Mouse (Mus musculus) thymus, adult 2 months (tissue): Measurements from ENCODE around the gene Slc10a7. TPM values are rescaled to one million over a fixed set of nuclear protein-coding genes. Genes with fewer than 3 reads are reported as not detected.

Source experiments
- DNase-seq: peaks from one replicate; pipeline ENCODE4 v3.0.0; 2021
- H3K27ac ChIP-seq: fragments of 200-500 bp; 2 replicates; pipeline ENCODE4 v1.5.1; 2012; ENCODE audit warnings: low read length, control low read depth; ENCODE audit not compliant: control insufficient read depth, insufficient read depth
- H3K27me3 ChIP-seq: fragments of 200-500 bp; 2 replicates; pipeline ENCODE4 v1.6.1; 2012; ENCODE audit warnings: mild to moderate bottlenecking, low read length, moderate library complexity, mixed read lengths; ENCODE audit not compliant: control insufficient read depth, insufficient read depth
- H3K36me3 ChIP-seq: fragments of 200-500 bp; 2 replicates; pipeline ENCODE4 v1.6.1; 2012; ENCODE audit warnings: mild to moderate bottlenecking, low read length, moderate library complexity; ENCODE audit not compliant: control insufficient read depth, insufficient read depth
- H3K4me1 ChIP-seq: fragments of 200-500 bp; replicated peaks from 2 replicates; pipeline ENCODE4 v1.6.1; 2012; ENCODE audit warnings: low read length; ENCODE audit not compliant: control insufficient read depth, insufficient read depth
- H3K4me3 ChIP-seq: fragments of 200-500 bp; 2 replicates; pipeline ENCODE4 v1.5.1; 2012; ENCODE audit warnings: mild to moderate bottlenecking, low read length, control low read depth, moderate library complexity; ENCODE audit not compliant: control insufficient read depth, insufficient read depth
- CTCF ChIP-seq: fragments of 200-500 bp; IDR thresholded peaks from 2 replicates; pipeline ENCODE4 v1.5.1; 2012; ENCODE audit warnings: mild to moderate bottlenecking, control low read depth, low read length, moderate library complexity, borderline replicate concordance; ENCODE audit not compliant: control insufficient read depth, poor library complexity, insufficient read depth; ENCODE audit errors: extremely low read depth
- POLR2A ChIP-seq: fragments of 200-500 bp; IDR thresholded peaks from 2 replicates; pipeline ENCODE4 v1.6.1; 2012; ENCODE audit warnings: mild to moderate bottlenecking, low read length, control low read depth, moderate library complexity; ENCODE audit not compliant: control insufficient read depth, poor library complexity, insufficient read depth; ENCODE audit errors: extremely low read depth
- WGBS: fragments of 180-500 bp; shearing (Covaris S2); methylation state at CpG from one replicate; pipeline ENCODE4 v1.1.7; 2018; 5-methylcytosine and 5-hydroxymethylcytosine counted together
- polyA plus RNA-seq: library from polyadenylated mRNA; depleted of rRNA; stranded (reverse); fragments of >200 nt; gene quantifications from 2 replicates; pipeline ENCODE4 v1.2.3, GENCODE M21; 2012

Slc10a7 gene
- polyA plus RNA-seq, 1 experiment: 22.1 TPM

DNA sequence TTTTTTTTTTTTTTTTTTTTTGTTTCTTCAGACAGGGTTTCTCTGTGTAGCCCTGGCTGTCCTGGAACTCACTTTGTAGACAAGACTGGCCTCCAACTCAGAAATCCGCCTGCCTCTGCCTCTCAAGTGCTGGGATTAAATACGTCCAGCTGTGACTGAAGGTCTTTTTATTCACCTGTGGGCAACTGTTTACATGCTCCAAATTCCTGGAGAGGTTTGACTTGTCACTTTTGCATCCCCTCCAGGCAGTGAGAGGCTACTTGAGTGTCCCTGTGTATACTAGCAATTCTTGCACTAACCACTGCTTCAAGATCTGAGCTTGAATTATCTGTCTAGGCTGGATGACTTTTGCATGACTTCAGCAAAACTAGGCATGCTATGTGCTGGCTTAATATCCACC lies 6.4 kb upstream of the Slc10a7 start:
- Histone ChIP-seq H3K4me3 (no peak overlapping the region), H3K4me1 (no peaks in the 10 kb centered on the region), H3K27ac (no peak overlapping the region), H3K36me3 (peaks cover 6% of the 10 kb centered on the region; the same call in 1 of the 2 replicates), H3K27me3 (no peaks in the 10 kb centered on the region)
- DNase-seq: no peak
- TF ChIP-seq POLR2A (no peak), CTCF (no peak)
- WGBS: 95% methylated on average over 2 of the region's 2 CpGs

GRCm38 (mm10) chr8:78507979-78508718 lies 997 bp upstream of the Slc10a7 start:
- no peak for TF ChIP-seq CTCF
- 1% methylated on average over 35 of the region's 38 CpGs for WGBS
- peak; percentile 54 for DNase-seq
- H3K4me1 ChIP-seq: peaks cover 3% of the 10 kb centered on the region
- H3K27me3 ChIP-seq: no peaks in the 10 kb centered on the region
- H3K4me3 ChIP-seq: peak overlapping the region; percentile 94
- H3K36me3 ChIP-seq: peaks cover 6% of the 10 kb centered on the region; the same call in 1 of the 2 replicates
- no peak overlapping the region for H3K27ac ChIP-seq

DNA sequence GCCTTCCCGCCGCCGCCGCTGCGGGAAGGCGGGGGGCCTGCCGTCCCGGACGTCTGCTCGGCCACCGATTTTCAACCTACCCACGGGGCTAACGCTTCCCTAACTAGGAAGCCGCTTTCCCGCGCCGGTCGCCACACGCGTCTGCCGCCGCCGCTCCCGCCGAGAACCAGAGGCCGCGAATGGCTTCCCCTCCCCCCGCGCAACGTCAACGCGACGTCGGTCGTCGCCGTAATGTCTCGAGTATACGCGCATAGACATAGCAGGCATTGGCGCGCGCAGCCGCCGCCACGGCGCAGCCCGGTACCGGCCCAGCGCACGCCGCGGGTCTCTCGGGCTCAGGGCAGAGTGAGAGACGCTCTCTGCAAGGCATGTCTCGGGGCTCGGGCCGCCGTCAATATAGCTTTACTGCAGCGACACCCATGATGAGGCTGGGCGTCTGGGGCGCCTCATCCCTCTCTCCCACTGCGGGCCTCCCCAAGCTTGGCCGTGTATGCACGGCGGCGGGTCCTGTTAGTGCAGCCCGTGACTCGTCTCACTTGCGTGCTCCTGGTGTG lies 350 bp upstream of the Slc10a7 start, which contains the start of gene Rbmxl1:
TSS of gene Rbmxl1 (minus strand) at position 180 of the 554 bp plus-strand sequence.
- H3K4me1 ChIP-seq: peaks cover 3% of the 10 kb centered on the region
- H3K4me3 ChIP-seq: peak within 1 kb of the TSS; percentile 94
- H3K27me3 ChIP-seq: no peaks in the 10 kb centered on the region
- H3K27ac ChIP-seq: peak within 1 kb of the TSS; percentile 95
- peak; percentile 89 for DNase-seq
- TF ChIP-seq CTCF: peak; percentile 30; the same call in 1 of the 2 replicates
- TF ChIP-seq POLR2A: peak; percentile 56
- peaks cover 6% of the 10 kb centered on the region; the same call in 1 of the 2 replicates for H3K36me3 ChIP-seq
- under 1% methylated on average over 67 of the region's 70 CpGs for WGBS

GRCm38 (mm10) chr8:78510094-78510493 lies 948 bp downstream of the Slc10a7 start:
- no peak for TF ChIP-seq POLR2A
- peak overlapping the region; percentile 95; the same call in 1 of the 2 replicates for H3K27ac ChIP-seq
- WGBS: under 1% methylated on average over 11 of the region's 11 CpGs
- DNase-seq: peak; percentile 18
- peak overlapping the region; percentile 94 for H3K4me3 ChIP-seq
- H3K36me3 ChIP-seq: no peaks in the 10 kb centered on the region
- no peaks in the 10 kb centered on the region for H3K27me3 ChIP-seq
- H3K4me1 ChIP-seq: peaks cover 3% of the 10 kb centered on the region

- Histone ChIP-seq H3K27ac (no peak overlapping the region), H3K36me3 (peaks cover 3% of the 10 kb centered on the region), H3K27me3 (no peaks in the 10 kb centered on the region), H3K4me1 (peaks cover 3% of the 10 kb centered on the region), H3K4me3 (no peak overlapping the region)
- WGBS: 79% methylated on average over 3 of the region's 3 CpGs
- DNase-seq: no peak
- TF ChIP-seq POLR2A (no peak), CTCF (no peak)
These were observed 1.8 kb downstream of the Slc10a7 start for GRCm38 (mm10) chr8:78510926-78511325.

GRCm38 (mm10) chr8:78513106-78513505 lies 4.0 kb downstream of the Slc10a7 start:
- TF ChIP-seq POLR2A: no peak
- no peak for TF ChIP-seq CTCF
- H3K27me3 ChIP-seq: no peaks in the 10 kb centered on the region
- H3K4me3 ChIP-seq: no peak overlapping the region
- H3K4me1 ChIP-seq: peaks cover 3% of the 10 kb centered on the region
- WGBS: 97% methylated on average over 4 of the region's 4 CpGs
- peaks cover 9% of the 10 kb centered on the region for H3K36me3 ChIP-seq
- H3K27ac ChIP-seq: no peak overlapping the region
- no peak for DNase-seq

DNA sequence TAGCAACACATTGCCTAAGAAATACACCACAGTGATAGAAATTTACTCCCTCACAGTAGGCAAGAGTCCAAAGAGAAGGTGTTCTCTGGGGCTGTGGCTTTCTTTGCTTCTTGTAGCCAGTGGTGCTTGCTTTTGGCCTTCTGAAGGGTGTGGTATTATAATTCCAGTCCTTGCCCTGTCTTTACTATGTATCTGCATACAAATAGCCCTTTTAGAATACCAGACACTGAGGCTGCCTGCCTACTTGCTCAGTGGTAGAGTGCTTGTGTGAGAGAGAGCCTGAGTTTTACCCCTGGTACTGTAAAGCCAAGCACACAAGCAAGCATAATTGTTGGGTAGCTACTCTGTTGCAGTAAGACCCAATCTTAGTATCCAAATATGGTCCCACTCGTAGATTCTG lies 5.6 kb downstream of the Slc10a7 start:
- Histone ChIP-seq H3K4me3 (no peak overlapping the region), H3K27ac (no peak overlapping the region), H3K4me1 (peaks cover 3% of the 10 kb centered on the region), H3K36me3 (peaks cover 9% of the 10 kb centered on the region), H3K27me3 (no peaks in the 10 kb centered on the region)
- no peak for TF ChIP-seq POLR2A
- TF ChIP-seq CTCF: no peak
- DNase-seq: no peak
- 98% methylated on average over 1 of the region's 1 CpGs for WGBS
